Mouse (Mus musculus) kidney, postnatal 25 days (tissue): ENCODE data around the gene Armt1.
A peak's percentile ranks its signal among the peaks of the same experiment; 100 is the strongest.

ENCODE experiments used
- DNase-seq, 2 experiments: peaks; one replicate each; pipeline ENCODE4 v3.0.0; 2021; ENCODE audit warnings: mixed read lengths in 2 of 2

Gene Armt1

GRCm38 (mm10) chr10:4435416-4435815, 3.1 kb downstream of the Armt1 start:
- no peak for DNase-seq

GRCm38 (mm10) chr10:4456409-4456808, 24.1 kb downstream of the Armt1 start:
- no peak for DNase-seq

DNA sequence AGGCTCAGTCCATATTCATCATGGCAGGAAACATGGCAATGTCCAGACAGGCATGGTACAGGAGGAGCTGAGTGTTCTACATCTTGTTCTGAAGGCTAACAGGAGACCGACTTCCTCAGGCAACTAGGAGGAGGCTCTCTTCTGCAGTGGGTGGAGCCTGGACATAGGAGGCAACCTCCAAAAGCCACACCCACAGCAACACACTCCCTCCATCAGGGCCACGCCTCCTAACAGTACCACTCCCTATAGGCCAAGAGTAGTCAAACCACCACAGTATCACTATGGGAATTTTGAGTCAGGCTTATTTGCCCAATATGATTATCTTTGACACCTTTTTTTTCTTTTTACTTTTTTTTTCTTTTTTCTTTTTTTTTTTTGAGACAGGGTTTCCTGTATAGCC, 27.9 kb downstream of the Armt1 start:
- no peak for DNase-seq

DNA sequence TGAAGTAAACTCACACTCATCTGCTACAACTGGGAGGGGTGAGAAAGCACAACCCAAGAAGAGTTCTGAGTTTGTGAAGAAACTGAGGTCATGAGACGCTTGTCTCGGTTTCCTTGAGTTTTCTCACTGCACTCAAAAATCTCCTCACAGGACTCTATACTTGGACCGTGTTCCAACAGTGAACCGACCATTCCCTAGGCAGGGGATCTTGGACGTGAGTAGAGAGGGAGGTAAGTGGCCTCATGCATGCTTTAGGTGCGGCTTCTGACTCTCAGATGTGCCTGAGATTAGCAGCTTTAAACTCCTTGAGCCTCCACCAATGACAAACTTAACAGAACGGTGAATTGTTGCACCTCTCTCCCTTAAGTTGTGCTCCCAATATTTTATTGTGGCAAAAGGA, 33.5 kb downstream of the Armt1 start:
- no peak for DNase-seq

DNA sequence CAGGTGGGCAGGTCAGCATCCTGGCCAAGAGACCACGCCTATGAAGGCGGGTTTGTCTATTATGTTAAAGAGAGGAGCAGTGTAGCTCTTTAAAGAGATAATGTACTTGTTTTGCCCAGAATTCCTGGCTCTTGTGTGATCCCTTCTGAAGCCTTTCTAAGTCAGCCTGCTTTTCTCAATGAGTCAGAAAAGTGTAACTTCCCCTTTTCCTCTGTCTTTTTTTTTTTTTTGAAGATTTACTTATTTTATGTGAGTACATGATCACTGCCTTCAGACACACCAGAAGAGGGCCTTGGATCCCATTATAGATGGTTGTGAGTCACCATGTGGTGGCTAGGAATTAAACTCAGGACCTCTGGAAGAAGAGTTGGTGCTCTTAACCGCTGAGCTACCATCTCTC, 37.1 kb downstream of the Armt1 start:
- no peak for DNase-seq

DNA sequence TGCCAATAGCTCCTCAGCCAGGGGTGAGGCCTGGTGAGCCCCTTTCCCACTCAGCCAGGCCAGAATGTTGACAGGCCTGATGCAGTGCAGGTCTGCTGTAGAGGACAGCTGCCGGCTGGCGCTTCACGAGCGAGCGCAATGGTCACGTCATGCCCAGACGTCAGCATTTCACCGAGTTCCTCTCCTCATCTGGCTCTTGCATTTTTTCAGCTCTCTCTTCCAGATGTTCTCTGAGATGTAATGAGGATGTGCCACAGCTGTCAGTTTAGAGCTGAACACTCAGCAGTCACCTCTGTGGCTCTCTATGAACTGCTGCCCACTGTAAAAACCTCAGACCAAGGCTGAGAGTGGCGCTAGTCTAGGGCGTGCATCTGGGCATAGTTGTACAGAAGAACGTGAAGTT, 41.3 kb downstream of the Armt1 start:
- DNase-seq: no peak

DNA sequence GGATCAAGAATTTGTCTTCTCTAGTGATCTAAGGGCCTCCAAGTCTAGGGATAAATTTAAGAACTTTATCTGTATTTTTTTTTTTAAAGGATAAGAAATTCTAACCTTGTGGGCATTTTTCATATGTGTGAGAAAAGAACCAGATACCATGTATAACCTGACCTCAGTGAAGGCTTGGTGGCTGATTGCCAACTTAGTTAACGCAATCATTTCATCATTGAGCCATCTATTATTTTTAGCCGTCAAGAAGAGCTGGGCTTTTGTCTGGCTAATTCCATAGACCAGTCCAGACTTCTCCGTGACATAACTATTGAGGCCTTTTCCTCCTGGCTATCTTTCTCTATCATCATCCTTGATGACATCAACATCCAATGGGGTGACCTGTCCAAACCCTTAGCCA, 43.2 kb downstream of the Armt1 start:
- DNase-seq: no peak

DNA sequence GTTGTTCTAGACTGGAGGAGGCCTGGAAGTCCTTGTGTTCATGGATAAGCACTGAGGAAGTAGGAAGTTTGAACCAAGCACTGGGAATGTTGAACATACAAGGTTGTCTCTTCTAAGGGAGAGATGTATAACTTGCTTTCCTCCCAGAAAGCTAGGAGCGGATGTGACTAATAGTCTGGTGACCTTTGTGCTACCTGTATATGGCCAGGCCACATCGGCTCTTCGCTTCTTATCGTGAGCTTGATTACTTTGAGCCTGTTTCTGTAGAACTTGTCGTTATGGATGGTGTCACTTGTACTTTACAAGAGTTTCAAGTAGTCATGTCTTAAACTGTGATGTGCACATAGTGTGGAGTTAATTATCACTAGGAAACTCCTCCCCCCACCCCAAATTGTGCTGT, 44.3 kb downstream of the Armt1 start:
- no peak for DNase-seq

- DNase-seq: no peak
Observed at GRCm38 (mm10) chr10:4480929-4481328, 48.7 kb downstream of the Armt1 start.

- DNase-seq: peak in 1 of 2 experiments; percentile 46
Observed at GRCm38 (mm10) chr10:4481695-4482094, 49.4 kb downstream of the Armt1 start.

DNA sequence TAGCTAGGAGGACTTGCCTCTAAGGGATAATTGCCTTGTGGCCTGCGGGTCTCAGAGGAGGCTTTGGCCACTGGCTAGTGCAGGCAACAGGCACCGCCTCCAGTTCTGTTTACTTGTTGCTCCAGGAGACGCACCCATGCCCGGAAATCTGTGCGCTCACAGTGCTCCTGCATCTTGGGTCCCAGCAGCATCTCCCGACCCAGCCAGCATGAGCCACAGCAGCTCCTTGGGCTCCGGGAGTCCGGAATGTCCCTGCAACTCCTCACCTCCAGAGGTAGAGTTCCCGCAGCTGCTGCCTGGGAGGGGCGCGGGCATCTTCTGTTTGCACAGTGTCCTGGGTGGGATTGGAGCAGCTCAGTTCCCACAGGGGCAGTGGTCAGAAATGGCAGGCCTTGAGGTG, 50.1 kb downstream of the Armt1 start, which contains the start of gene Ccdc170:
TSS of gene Ccdc170 (plus strand) at position 148 of the 400 bp plus-strand sequence.
- DNase-seq: peak in 1 of 2 experiments; percentile 36

DNA sequence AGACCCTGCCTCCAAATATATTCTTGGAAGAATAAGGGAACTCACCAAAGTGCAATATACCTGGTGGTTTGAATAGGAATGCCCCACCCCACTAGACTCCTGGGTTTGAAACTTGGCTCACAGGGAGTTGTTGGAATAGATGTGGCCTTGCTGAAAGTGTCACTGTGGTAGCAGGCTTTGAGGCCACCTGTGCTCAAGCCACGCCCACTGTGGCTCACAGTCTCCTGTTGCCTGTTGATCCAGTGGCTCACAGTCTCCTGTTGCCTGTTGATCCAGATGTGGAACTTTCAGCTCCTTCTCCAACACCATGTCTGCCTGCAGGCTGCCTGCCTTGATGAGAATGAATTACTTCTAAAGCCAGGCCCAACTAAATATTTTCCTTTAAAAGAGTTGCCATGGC, 51.6 kb downstream of the Armt1 start:
- no peak for DNase-seq

DNA sequence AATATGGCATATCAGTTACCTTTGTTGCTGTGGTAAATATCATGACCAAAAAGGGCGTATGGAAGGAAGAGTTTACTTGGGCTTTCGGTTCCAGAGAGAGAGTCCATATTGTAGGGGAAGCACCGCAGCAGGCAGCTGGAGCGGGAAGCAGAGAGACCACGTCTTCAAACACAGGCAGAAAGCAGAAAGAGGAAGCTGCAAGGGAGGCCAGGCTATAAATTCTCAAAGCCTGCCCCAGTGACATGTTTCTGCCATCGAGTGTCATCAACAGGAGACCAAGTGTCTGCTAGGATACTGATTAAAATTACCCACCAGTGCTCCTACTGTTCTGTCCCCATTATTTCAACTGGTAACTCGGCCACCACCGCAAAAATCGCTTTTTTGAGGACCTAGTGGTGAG, 52.7 kb downstream of the Armt1 start:
- no peak for DNase-seq

DNA sequence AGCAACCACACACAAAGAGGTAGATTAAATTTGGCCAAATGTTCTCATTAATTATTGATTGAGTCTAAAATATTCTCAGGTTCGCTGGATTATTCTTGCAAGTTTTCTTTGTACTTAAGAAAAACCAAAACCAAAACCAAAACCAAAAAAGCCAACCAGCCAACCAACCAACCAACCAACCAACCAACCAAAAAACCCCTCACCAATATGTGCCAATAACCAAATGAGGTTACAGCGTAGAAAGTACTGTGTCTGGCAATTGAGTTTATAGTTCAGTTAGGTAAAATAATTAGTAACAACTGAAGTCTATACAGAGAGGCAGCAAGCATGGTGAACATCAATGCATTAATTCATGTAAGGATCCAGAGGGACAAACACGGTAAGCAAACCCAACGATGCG, 57.6 kb downstream of the Armt1 start:
- no peak for DNase-seq

DNA sequence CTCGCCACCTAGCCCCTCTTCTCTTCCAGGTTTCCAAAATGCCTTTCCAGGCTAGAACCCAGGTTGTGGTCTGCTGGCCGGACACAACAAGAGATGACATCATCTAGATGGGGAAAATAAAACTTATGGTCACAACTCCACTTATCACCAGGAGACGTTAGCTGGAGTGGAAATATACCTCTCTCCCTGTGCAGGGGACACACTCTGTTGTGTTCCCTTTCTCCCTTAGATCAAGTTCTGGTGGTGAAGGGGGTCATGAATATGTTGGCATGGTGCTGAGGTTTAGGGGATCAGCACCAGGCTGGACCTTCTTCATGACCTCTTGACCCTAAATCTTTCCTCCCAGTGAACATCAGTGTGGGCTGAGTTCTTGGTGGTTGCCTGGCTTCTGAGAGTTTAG, 59.0 kb downstream of the Armt1 start:
- no peak for DNase-seq

GRCm38 (mm10) chr10:4492045-4492444, 59.8 kb downstream of the Armt1 start:
- DNase-seq: no peak

- DNase-seq: no peak
Observed at GRCm38 (mm10) chr10:4492909-4493308, 60.6 kb downstream of the Armt1 start.

GRCm38 (mm10) chr10:4503251-4503650, 71.0 kb downstream of the Armt1 start:
- DNase-seq: peak in 1 of 2 experiments; percentile 20
